Mouse (Mus musculus) adrenal gland, postnatal 10 days (tissue): ENCODE data around the gene Tnfrsf12a. TPM values are rescaled to one million over a fixed set of nuclear protein-coding genes. Genes with fewer than 3 reads are reported as not detected.
A peak's percentile ranks its signal among the peaks of the same experiment; 100 is the strongest.

ENCODE experiments used
- DNase-seq: peaks from one replicate; pipeline ENCODE4 v3.0.0; 2021; ENCODE audit warnings: mixed read lengths
- total RNA-seq, 2 experiments: library from RNA; stranded (reverse); gene quantifications; 2 replicates each; pipeline ENCODE4 v1.2.3; 2021

Tnfrsf12a gene
- total RNA-seq, 2 experiments from 2014 or later = 40.4 to 80.3 TPM

- no peak for DNase-seq
Measured at GRCm38 (mm10) chr17:23645894-23646293, 31.4 kb downstream of the Tnfrsf12a start.

- peak; percentile 35 for DNase-seq
Measured at GRCm38 (mm10) chr17:23644613-23645495, 32.4 kb downstream of the Tnfrsf12a start, which contains the start of gene Mmp25. TSS of gene Mmp25 (minus strand) at chr17:23645277.

GRCm38 (mm10) chr17:23631241-23631640 is 46.0 kb downstream of the Tnfrsf12a start:
- no peak for DNase-seq

GRCm38 (mm10) chr17:23630195-23631020 is 46.9 kb downstream of the Tnfrsf12a start:
- DNase-seq = peak; percentile 92

- DNase-seq = no peak
Measured at GRCm38 (mm10) chr17:23627813-23628212, 49.5 kb downstream of the Tnfrsf12a start.

Other genes with a start within 250 kb of the Tnfrsf12a start
- gene Vmn2r117, start 197.8 kb downstream of the Tnfrsf12a start, total RNA-seq = not detected
- 1 to 10 TPM; 7.9 to 8.0 TPM for gene Zfp213, start 113.2 kb downstream of the Tnfrsf12a start, total RNA-seq
- 10 to 100 TPM; 10.6 to 12.5 TPM for gene Zfp13, start 78.0 kb downstream of the Tnfrsf12a start, total RNA-seq
- gene Zscan10, start 76.6 kb downstream of the Tnfrsf12a start, total RNA-seq = not detected
- under 1 TPM; 0.54 to 1.00 TPM for gene Mmp25, start 32.2 kb downstream of the Tnfrsf12a start, total RNA-seq
- gene Bicdl2, start 17.0 kb downstream of the Tnfrsf12a start, total RNA-seq = not detected
- 100 to 1,000 TPM; 136 to 169 TPM for gene Hcfc1r1, start 3.9 kb downstream of the Tnfrsf12a start, total RNA-seq
- 10 to 100 TPM; 25.6 to 28.0 TPM for gene Thoc6, start 3.6 kb downstream of the Tnfrsf12a start, total RNA-seq
- gene Cldn6, start 1.8 kb upstream of the Tnfrsf12a start, total RNA-seq = under 1 TPM in 1 of 2 experiments, not detected in 1; 0.75 TPM
- gene Cldn9, start 6.6 kb upstream of the Tnfrsf12a start, total RNA-seq = not detected
- gene 1520401A03Rik, start 45.3 kb upstream of the Tnfrsf12a start, total RNA-seq = 1 to 10 TPM in 1 of 2 experiments, under 1 TPM in 1; 0.67 to 1.1 TPM
- gene Pkmyt1, start 48.9 kb upstream of the Tnfrsf12a start, total RNA-seq = 10 to 100 TPM in 1 of 2 experiments, 1 to 10 TPM in 1; 9.1 to 12.8 TPM
- 10 to 100 TPM; 12.6 to 14.9 TPM for gene Paqr4, start 63.4 kb upstream of the Tnfrsf12a start, total RNA-seq
- gene Kremen2, start 68.4 kb upstream of the Tnfrsf12a start, total RNA-seq = not detected
- 10 to 100 TPM; 43.9 to 49.0 TPM for gene Flywch1, start 94.1 kb upstream of the Tnfrsf12a start, total RNA-seq
- 1 to 10 TPM; 8.0 to 9.5 TPM for gene Flywch2, start 108.6 kb upstream of the Tnfrsf12a start, total RNA-seq
- 100 to 1,000 TPM; 365 to 601 TPM for gene Srrm2, start 113.1 kb upstream of the Tnfrsf12a start, total RNA-seq
- 100 to 1,000 TPM; 333 to 378 TPM for gene Elob, start 151.7 kb upstream of the Tnfrsf12a start, total RNA-seq
- gene Prss33, start 158.6 kb upstream of the Tnfrsf12a start, total RNA-seq = not detected
- gene Prss32, start 166.4 kb upstream of the Tnfrsf12a start, total RNA-seq = not detected
- under 1 TPM; 0.21 to 0.58 TPM for gene Prss41, start 166.7 kb upstream of the Tnfrsf12a start, total RNA-seq
- not detected for gene Prss21, start 190.6 kb upstream of the Tnfrsf12a start, total RNA-seq
- gene Dcpp1, start 203.4 kb upstream of the Tnfrsf12a start, total RNA-seq = not detected
- not detected for gene Dcpp2, start 203.4 kb upstream of the Tnfrsf12a start, total RNA-seq
- gene Dcpp3, start 240.0 kb upstream of the Tnfrsf12a start, total RNA-seq = not detected